Mouse (Mus musculus): ENCODE measurements around the gene Krtap16-3.

- no peak for TF ChIP-seq CTCF (IDR thresholded peaks at IDR 0.05; ENCODE audit: borderline replicate concordance, insufficient read depth, low read length)
- no peak for TF ChIP-seq POLR2A (IDR thresholded peaks at IDR 0.05; ENCODE audit: low read depth, low read length)
Measured at GRCm38 (mm10) chr16:89010659-89011058, 48.0 kb upstream of the Krtap16-3 start, which contains the start of gene Krtap22-2.

Measured in embryonic fibroblast, embryonic 13.5 days (primary cell).